Mouse (Mus musculus) MEL (cell line): ENCODE measurements around the gene Cfi. TPM values are rescaled to one million over a fixed set of nuclear protein-coding genes. Genes with fewer than 3 reads are reported as not detected.
A peak's percentile ranks its signal among the peaks of the same experiment; 100 is the strongest.

Source experiments
- DNase-seq: peaks from one replicate; pipeline ENCODE4 v3.0.0; 2011; ENCODE audit warnings: low read depth, low spot score
- H3K27ac ChIP-seq: 2 replicates; pipeline ENCODE4 v1.5.1; 2012; ENCODE audit warnings: low read depth, mild to moderate bottlenecking, control low read depth, low read length, moderate library complexity; ENCODE audit not compliant: control insufficient read depth
- H3K27me3 ChIP-seq, 2 experiments: fragments of 150-350 bp in 1 of 2; sonication (generic) in 1 of 2; 2 replicates each; pipeline ENCODE4 v1.6.1; 2012; ENCODE audit warnings: low read length in 2 of 2, mild to moderate bottlenecking in 2 of 2, improper control_type of control experiment in 1 of 2, moderate library complexity in 1 of 2; ENCODE audit not compliant: insufficient read depth in 2 of 2, control insufficient read depth in 1 of 2
- H3K36me3 ChIP-seq, 2 experiments: 2 replicates each; pipeline ENCODE4 v1.6.1; 2012 to 2014; ENCODE audit warnings: low read length in 2 of 2, improper control_type of control experiment in 1 of 2, inconsistent platforms in 1 of 2, mild to moderate bottlenecking in 1 of 2; ENCODE audit not compliant: insufficient read depth in 2 of 2, control insufficient read depth in 1 of 2
- H3K4me1 ChIP-seq, 2 experiments: fragments of 150-350 bp in 1 of 2; sonication (generic) in 1 of 2; 2 replicates each; pipeline ENCODE4 v1.6.1; 2012; ENCODE audit warnings: low read length in 2 of 2, improper control_type of control experiment in 1 of 2, mild to moderate bottlenecking in 1 of 2; ENCODE audit not compliant: insufficient read depth in 2 of 2, control insufficient read depth in 1 of 2
- H3K4me3 ChIP-seq, 2 experiments: fragments of 150-350 bp in 1 of 2; sonication (generic) in 1 of 2; 2 replicates each; pipeline ENCODE4 v1.5.1; 2012; ENCODE audit warnings: low read depth in 2 of 2, low read length in 2 of 2, mild to moderate bottlenecking in 2 of 2, moderate library complexity in 2 of 2, control low read depth in 1 of 2, improper control_type of control experiment in 1 of 2; ENCODE audit not compliant: control insufficient read depth in 1 of 2, insufficient read depth in 1 of 2
- H3K79me2 ChIP-seq: 2 replicates; pipeline ENCODE4 v1.6.1; 2012; ENCODE audit warnings: mild to moderate bottlenecking, low read length, moderate library complexity; ENCODE audit not compliant: control insufficient read depth, poor library complexity, insufficient read depth
- H3K9ac ChIP-seq: 2 replicates; pipeline ENCODE4 v1.6.1; 2012; ENCODE audit warnings: low read depth, mild to moderate bottlenecking, control low read depth, low read length, moderate library complexity; ENCODE audit not compliant: control insufficient read depth, poor library complexity, severe bottlenecking
- H3K9me3 ChIP-seq: fragments of 150-350 bp; sonication (generic); replicated peaks from 2 replicates; pipeline ENCODE4 v1.6.1; 2012; ENCODE audit warnings: mild to moderate bottlenecking, low read length, improper control_type of control experiment, moderate library complexity; ENCODE audit not compliant: insufficient read depth
- CHD1 ChIP-seq: IDR thresholded peaks from 2 replicates; pipeline ENCODE4 v1.6.1; 2012; ENCODE audit warnings: low read depth, mild to moderate bottlenecking, inconsistent platforms, low read length, improper control_type of control experiment
- CHD2 ChIP-seq: IDR thresholded peaks from 2 replicates; pipeline ENCODE4 v1.6.1; 2011; ENCODE audit warnings: low read length, improper control_type of control experiment
- CTCF ChIP-seq, 3 experiments: IDR thresholded peaks in 2 of 3; conservative IDR thresholded peaks in 1 of 3; 2 replicates each; pipeline ENCODE4 v1.5.1; 2011 to 2012; ENCODE audit warnings: low read length in 3 of 3, low read depth in 2 of 3, mild to moderate bottlenecking in 2 of 3, improper control_type of control experiment in 1 of 3, inconsistent platforms in 1 of 3, mixed read lengths in 1 of 3, moderate library complexity in 1 of 3; ENCODE audit not compliant: control insufficient read depth in 1 of 3, insufficient read depth in 1 of 3, poor library complexity in 1 of 3, severe bottlenecking in 1 of 3
- EP300 ChIP-seq, 2 experiments: IDR thresholded peaks; 2 replicates each; pipeline ENCODE4 v1.6.1; 2011; ENCODE audit warnings: improper control_type of control experiment in 2 of 2, low read length in 2 of 2, low read depth in 1 of 2, mild to moderate bottlenecking in 1 of 2
- MAFK ChIP-seq: IDR thresholded peaks from 2 replicates; pipeline ENCODE4 v1.6.1; 2011; ENCODE audit warnings: low read depth, mild to moderate bottlenecking, low read length, improper control_type of control experiment, borderline replicate concordance
- MEF2A ChIP-seq: IDR thresholded peaks from 2 replicates; pipeline ENCODE4 v1.6.1; 2014; ENCODE audit warnings: low read depth, mild to moderate bottlenecking, inconsistent platforms, low read length, improper control_type of control experiment; ENCODE audit not compliant: poor library complexity, insufficient replicate concordance, severe bottlenecking; ENCODE audit errors: extremely low read depth
- MYB ChIP-seq: IDR thresholded peaks from 2 replicates; pipeline ENCODE4 v1.6.1; 2011; ENCODE audit warnings: mild to moderate bottlenecking, low read depth, low read length, improper control_type of control experiment
- MYC ChIP-seq: IDR thresholded peaks from 2 replicates; pipeline ENCODE4 v1.6.1; 2011; ENCODE audit warnings: low read depth, mild to moderate bottlenecking, low read length, improper control_type of control experiment, moderate library complexity
- NRF1 ChIP-seq: IDR thresholded peaks from 2 replicates; pipeline ENCODE4 v1.6.1; 2014; ENCODE audit warnings: low read depth, mild to moderate bottlenecking, inconsistent platforms, low read length, improper control_type of control experiment, moderate library complexity; ENCODE audit not compliant: poor library complexity, insufficient read depth, severe bottlenecking
- POLR2A ChIP-seq, 2 experiments: IDR thresholded peaks; 2 replicates each; pipeline ENCODE4 v1.6.1; 2011 to 2012; ENCODE audit warnings: low read length in 2 of 2, mild to moderate bottlenecking in 2 of 2, control low read depth in 1 of 2, improper control_type of control experiment in 1 of 2, low read depth in 1 of 2, moderate library complexity in 1 of 2; ENCODE audit not compliant: control insufficient read depth in 1 of 2, insufficient read depth in 1 of 2, poor library complexity in 1 of 2
- RAD21 ChIP-seq: IDR thresholded peaks from 2 replicates; pipeline ENCODE4 v1.6.1; 2011; ENCODE audit warnings: mild to moderate bottlenecking, low read depth, low read length, improper control_type of control experiment
- SMC3 ChIP-seq: IDR thresholded peaks from 2 replicates; pipeline ENCODE4 v1.6.1; 2011; ENCODE audit warnings: low read depth, low read length, improper control_type of control experiment
- TCF12 ChIP-seq: IDR thresholded peaks from 2 replicates; pipeline ENCODE4 v1.6.1; 2014; ENCODE audit warnings: low read depth, mild to moderate bottlenecking, inconsistent platforms, low read length, improper control_type of control experiment, moderate library complexity
- USF1 ChIP-seq: IDR thresholded peaks from 2 replicates; pipeline ENCODE4 v1.6.1; 2014; ENCODE audit warnings: low read depth, mild to moderate bottlenecking, inconsistent platforms, low read length, improper control_type of control experiment, moderate library complexity
- ZNF384 ChIP-seq: IDR thresholded peaks from 2 replicates; pipeline ENCODE4 v1.6.1; 2012; ENCODE audit warnings: low read depth, mild to moderate bottlenecking, inconsistent platforms, low read length, improper control_type of control experiment
- polyA plus RNA-seq, 2 experiments: library from polyadenylated mRNA; stranded (reverse) in 1 of 2; unstranded in 1 of 2; fragments of >175 nt in 1 of 2; fragments of >200 nt in 1 of 2; gene quantifications; 2 replicates each; pipeline versions ENCODE4 v1.2.1 to v1.2.4; 2012; ENCODE audit warnings: low replicate concordance in 2 of 2, low read depth in 1 of 2; ENCODE audit not compliant: insufficient read length in 2 of 2, insufficient read depth in 1 of 2, missing spikeins in 1 of 2
- total RNA-seq: library from RNA; depleted of rRNA; stranded (reverse); fragments of 300-350 nt; gene quantifications from 2 replicates; pipeline ENCODE4 v1.2.3, GENCODE M21; 2012

Cfi gene
- total and polyA plus RNA-seq, 3 experiments, result 0.06 TPM; not detected in 2

DNA sequence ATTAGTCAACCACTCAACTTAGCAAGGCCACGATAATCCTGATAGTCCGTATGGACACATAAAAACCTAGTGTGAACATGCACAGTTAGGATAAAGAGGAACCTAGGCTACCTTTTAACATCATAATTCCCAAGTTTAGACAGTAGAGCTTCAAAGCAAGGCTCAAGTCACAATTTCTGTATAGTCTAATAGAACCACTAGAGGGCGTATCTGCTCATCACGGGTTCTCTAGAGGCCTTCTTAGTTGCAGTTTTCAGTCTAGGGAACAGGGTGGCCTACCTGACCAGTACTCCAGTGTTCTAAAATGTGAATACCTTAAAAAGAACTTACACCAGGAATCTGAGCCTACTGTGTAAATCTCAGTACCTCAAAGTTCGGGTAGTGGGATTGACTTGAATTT is 12.4 kb upstream of the Cfi start:
- Histone ChIP-seq H3K4me1 (no peaks in the 10 kb centered on the region), H3K79me2 (peaks cover 7% of the 10 kb centered on the region), H3K4me3 (no peak overlapping the region), H3K9me3 (no peaks in the 10 kb centered on the region), H3K27ac (no peak overlapping the region), H3K27me3 (no peaks in the 10 kb centered on the region), H3K9ac (no peak overlapping the region), H3K36me3 (peaks cover 1 to 3% of the 10 kb centered on the region in 2 experiments)
- TF ChIP-seq RAD21, result peak; percentile 39
- no peak for TF ChIP-seq CHD1
- no peak for TF ChIP-seq POLR2A (IDR thresholded peaks at IDR 0.05; ENCODE audit: control insufficient read depth in 1 of 2, insufficient read depth in 1 of 2, low read depth in 1 of 2, low read length in 2 of 2, poor library complexity in 1 of 2)
- no peak for TF ChIP-seq MEF2A
- TF ChIP-seq MYC, result no peak
- peak; percentile 25 to 76 (median 60) for TF ChIP-seq CTCF (IDR thresholded peaks at IDR 0.05 in 2 of 3, conservative IDR thresholded peaks at IDR 0.05 in 1 of 3; ENCODE audit: control insufficient read depth in 1 of 3, insufficient read depth in 1 of 3, low read depth in 2 of 3, low read length in 3 of 3, poor library complexity in 1 of 3, severe bottlenecking in 1 of 3)
- TF ChIP-seq MAFK, result no peak
- peak; percentile 55 for TF ChIP-seq SMC3
- TF ChIP-seq ZNF384, result no peak
- peak; percentile 77 for DNase-seq

DNA sequence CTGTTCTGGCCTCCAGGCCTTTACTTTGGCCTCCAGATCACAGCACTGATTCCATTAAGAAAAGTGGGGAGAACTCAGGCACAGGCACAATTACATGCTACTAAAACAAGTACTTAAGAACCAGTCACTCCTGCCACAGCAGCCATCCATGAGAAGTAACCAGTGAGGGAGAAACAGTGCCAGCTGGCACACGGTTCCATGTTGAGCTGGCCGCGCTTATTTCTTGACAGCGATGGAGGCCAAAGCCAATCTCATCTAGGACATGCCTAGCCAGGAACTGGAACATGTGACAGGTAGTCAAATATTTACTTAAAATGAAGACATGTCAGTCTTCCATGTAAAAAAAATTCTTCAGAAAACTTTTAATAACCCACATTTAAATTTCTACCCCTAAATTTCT is 11.5 kb upstream of the Cfi start:
- no peak overlapping the region for H3K9ac ChIP-seq
- H3K36me3 ChIP-seq, result peaks cover 7 to 11% of the 10 kb centered on the region in 2 experiments
- no peaks in the 10 kb centered on the region for H3K27me3 ChIP-seq
- peak; percentile 12 for DNase-seq
- TF ChIP-seq USF1 (no peak), MYB (no peak)
- no peak overlapping the region for H3K4me3 ChIP-seq
- H3K9me3 ChIP-seq, result no peaks in the 10 kb centered on the region
- H3K27ac ChIP-seq, result no peak overlapping the region
- peaks cover 14% of the 10 kb centered on the region for H3K79me2 ChIP-seq
- peaks cover 0 to 7% of the 10 kb centered on the region in 2 experiments; a peak in 3 of 4 replicates for H3K4me1 ChIP-seq

DNA sequence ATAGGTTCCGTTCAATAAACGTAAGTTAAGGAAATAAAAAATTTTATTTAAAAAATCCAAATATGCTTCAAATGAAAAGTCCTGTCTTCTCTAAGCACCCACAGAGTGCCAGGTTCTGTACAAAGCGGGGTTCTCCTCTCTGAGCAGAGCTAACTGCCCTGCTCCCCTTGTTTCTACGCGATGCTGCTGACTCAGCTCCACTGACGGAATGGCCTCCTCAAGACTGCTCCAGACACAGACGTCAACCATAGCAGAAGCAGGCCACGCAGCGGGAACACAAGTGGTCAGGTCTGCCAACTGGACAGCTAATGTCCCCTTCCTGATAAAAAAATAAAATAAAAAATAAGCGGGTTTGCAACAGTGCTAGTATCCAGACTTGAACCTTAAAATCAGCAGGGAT is 10.8 kb upstream of the Cfi start:
- Histone ChIP-seq H3K9ac (no peak overlapping the region), H3K79me2 (peaks cover 22% of the 10 kb centered on the region), H3K27me3 (no peaks in the 10 kb centered on the region), H3K36me3 (peaks cover 7 to 19% of the 10 kb centered on the region in 2 experiments), H3K9me3 (no peaks in the 10 kb centered on the region), H3K4me3 (no peak overlapping the region), H3K4me1 (peaks cover 4 to 14% of the 10 kb centered on the region in 2 experiments; a peak in 3 of 4 replicates), H3K27ac (no peak overlapping the region)
- TF ChIP-seq EP300 (IDR thresholded peaks at IDR 0.05; ENCODE audit: low read depth in 1 of 2, low read length in 2 of 2) (no peak), MEF2A (no peak), TCF12 (no peak), CHD1 (no peak), CHD2 (no peak), NRF1 (no peak)
- no peak for DNase-seq
